Mouse (Mus musculus): ENCODE data around the gene Edil3.

DNA sequence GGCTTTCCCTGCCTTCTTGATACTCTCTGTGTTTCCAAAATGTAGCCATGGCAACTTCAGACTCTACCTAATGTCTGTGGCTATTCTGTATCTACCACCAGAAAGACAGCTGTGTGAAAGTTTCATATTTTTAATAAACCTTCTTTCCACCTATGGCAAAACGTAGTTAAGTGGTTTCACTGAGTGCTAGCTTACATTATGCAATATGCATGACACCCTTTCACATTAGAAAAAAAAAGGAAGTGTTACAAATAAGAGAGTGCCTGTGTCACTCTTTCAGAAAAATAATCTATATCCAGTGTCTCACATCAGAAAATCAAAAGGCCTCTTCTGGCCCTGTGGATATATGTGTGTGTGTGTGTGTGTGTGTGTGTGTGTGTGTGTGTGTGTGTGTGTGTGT, 346.7 kb downstream of the Edil3 start:
- no peak for TF ChIP-seq GATA1 (IDR thresholded peaks at IDR 0.05; ENCODE audit: low read length)
- TF ChIP-seq TAL1 (IDR thresholded peaks at IDR 0.05; ENCODE audit: low read length): no peak

All from erythroblast, embryonic 14.5 days (primary cell).